Mouse (Mus musculus): ENCODE measurements around the gene Mettl15. TPM values are rescaled to one million over a fixed set of nuclear protein-coding genes. Genes with fewer than 3 reads are reported as not detected.

Gene Mettl15
- polyA plus RNA-seq, 1 experiment from 2014 or later, result 12.3 TPM

Small RNA genes lying within 50 kb of the gene (microRNA-seq; reads per million reads assigned to microRNA genes)
- not detected for gene Gm24115

Other genes with a start within 250 kb of the Mettl15 start
- gene Kif18a, start within 50 bp of the Mettl15 start, polyA plus RNA-seq (2016; fragmentation: Nextera tagmentation; extraction: Ambion mirVana), result 14.8 and 16.2 TPM in 2 replicates